Mouse (Mus musculus): ENCODE measurements around the gene Zfp866. TPM values are rescaled to one million over a fixed set of nuclear protein-coding genes. Genes with fewer than 3 reads are reported as not detected.

Gene Zfp866
- total and polyA plus RNA-seq, 3 experiments: 14.3 to 16.0 (median 14.4) TPM

DNA sequence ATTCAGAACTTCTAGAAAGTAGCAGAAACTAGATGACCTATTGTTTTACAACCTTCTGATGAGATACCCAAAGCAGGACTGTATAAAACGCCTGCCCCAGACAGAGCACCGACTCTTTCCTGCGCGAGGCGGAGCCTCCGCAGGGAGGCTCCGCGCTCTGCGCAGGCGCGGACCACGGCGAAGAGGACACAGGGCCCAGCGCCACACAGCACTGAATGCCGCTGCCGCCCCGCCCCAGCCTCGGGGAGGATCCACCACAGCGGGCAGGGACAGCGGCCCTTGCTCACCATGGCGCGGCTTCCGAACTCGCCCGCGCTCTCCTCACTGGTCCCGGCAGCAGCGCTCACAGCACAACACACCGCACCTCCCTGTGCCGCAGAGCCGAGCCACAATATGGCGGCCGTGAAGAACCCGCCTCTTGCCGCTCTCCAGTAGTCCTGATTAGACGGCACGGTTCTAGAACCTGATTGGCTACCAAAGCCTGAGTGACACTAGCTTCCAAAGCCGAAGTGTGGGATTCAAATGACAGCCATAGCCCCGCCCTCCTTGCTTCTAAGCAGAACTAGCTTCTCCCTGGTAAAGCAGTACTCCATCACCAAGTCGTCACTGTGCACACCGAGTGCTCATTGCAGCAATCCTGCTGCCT, 16.4 kb downstream of the Zfp866 start, which contains the start of gene Gm20422 (continued):
- peak; percentile 65; the same call in 1 of the 2 replicates for TF ChIP-seq MAX (IDR thresholded peaks at IDR 0.05; ENCODE audit: low read length)
- no peak for TF ChIP-seq GABPA (IDR thresholded peaks at IDR 0.05; ENCODE audit: insufficient replicate concordance, low read depth, low read length)
- no peak for TF ChIP-seq CHD1 (IDR thresholded peaks at IDR 0.05; ENCODE audit: low read depth, low read length)
- TF ChIP-seq RCOR1 (conservative IDR thresholded peaks at IDR 0.05; ENCODE audit: low read depth, low read length): no peak
- TF ChIP-seq RAD21 (IDR thresholded peaks at IDR 0.05; ENCODE audit: low read depth, low read length): no peak
- TF ChIP-seq MYC (IDR thresholded peaks at IDR 0.05; ENCODE audit: low read depth, low read length): peak; percentile 56
- TF ChIP-seq MAZ (IDR thresholded peaks at IDR 0.05; ENCODE audit: low read depth, low read length): peak; percentile 38; the same call in 1 of the 2 replicates
- peak; percentile 78; the same call in 1 of the 2 replicates for TF ChIP-seq MXI1 (IDR thresholded peaks at IDR 0.05; ENCODE audit: low read depth, low read length)
- 0 out of 2 replicates have a peak, but pooled peaks have one; percentile 27 for TF ChIP-seq KAT2A (IDR thresholded peaks at IDR 0.05; ENCODE audit: insufficient replicate concordance, low read length)
- TF ChIP-seq POLR2A (IDR thresholded peaks at IDR 0.05; ENCODE audit: low read depth, low read length): peak; percentile 99
- TF ChIP-seq SMC3 (IDR thresholded peaks at IDR 0.05; ENCODE audit: low read depth, low read length): no peak

DNA sequence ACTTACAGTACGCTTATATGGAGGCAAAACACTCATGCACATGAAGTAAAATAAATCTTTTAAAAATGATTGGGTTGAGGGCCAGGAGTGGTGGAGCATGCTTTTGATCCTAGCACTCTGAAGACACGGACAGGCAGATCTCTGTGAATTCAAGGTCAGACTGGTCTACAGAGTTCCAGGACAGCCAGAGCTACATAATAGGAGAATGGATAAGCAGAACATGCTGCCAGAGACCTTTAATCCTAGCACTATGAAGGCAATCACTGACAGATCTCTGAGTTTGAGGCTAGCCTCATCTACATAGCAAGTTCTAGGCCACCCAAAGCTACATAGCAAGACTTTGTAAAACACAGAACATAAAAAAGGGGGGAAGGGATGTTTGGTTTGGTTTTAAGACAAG, 18.9 kb downstream of the Zfp866 start:
- peaks cover 27 to 55% of the 10 kb centered on the region in 2 experiments for H3K36me3 ChIP-seq (replicated peaks in 1 of 2; ENCODE audit: control insufficient read depth in 1 of 2, insufficient read depth in 1 of 2, low read length in 1 of 2)
- no peak overlapping the region for H3K27ac ChIP-seq (ENCODE audit: insufficient read depth, low read depth)
- no peak for TF ChIP-seq KAT2A (IDR thresholded peaks at IDR 0.05; ENCODE audit: insufficient replicate concordance, low read length)
- TF ChIP-seq GABPA (IDR thresholded peaks at IDR 0.05; ENCODE audit: insufficient replicate concordance, low read depth, low read length): no peak
- no peak for TF ChIP-seq JUND (conservative IDR thresholded peaks at IDR 0.05; ENCODE audit: low read depth, low read length)
- no peak for TF ChIP-seq IRF4 (IDR thresholded peaks at IDR 0.05; ENCODE audit: low read depth, low read length)
- no peak for TF ChIP-seq USF1 (IDR thresholded peaks at IDR 0.05; ENCODE audit: low read depth, low read length)
- TF ChIP-seq MAZ (IDR thresholded peaks at IDR 0.05; ENCODE audit: low read depth, low read length): no peak
- TF ChIP-seq HCFC1 (IDR thresholded peaks at IDR 0.05; ENCODE audit: low read depth, low read length): no peak
- no peak for TF ChIP-seq JUN (IDR thresholded peaks at IDR 0.05; ENCODE audit: insufficient read depth, low read depth, low read length)
- in situ Hi-C loops (cut with MboI; ENCODE audit: low pct_ligation_motif_present, low pct_unique_long_range_greater_than_20kb, low sequenced_read_pairs) (no loop called here), dilution Hi-C loops (cut with MboI; ENCODE audit: extremely low pct_ligation_motif_present, extremely low pct_unique_long_range_greater_than_20kb, low sequenced_read_pairs) (no loop called here)
- DNase-seq (ENCODE audit: extremely low read depth): no peak
- no peaks in the 10 kb centered on the region for H3K27me3 ChIP-seq (replicated peaks)
- no peak overlapping the region for H3K4me3 ChIP-seq (replicated peaks in 1 of 3; ENCODE audit: low read depth in 2 of 3, low read length in 2 of 3, poor library complexity in 1 of 3)
- H3K9ac ChIP-seq (ENCODE audit: insufficient read depth, low read depth): no peak overlapping the region; the same call in 1 of the 2 replicates
- H3K4me2 ChIP-seq (ENCODE audit: insufficient read depth, low read depth, poor library complexity, severe bottlenecking): peak overlapping the region; percentile 8; the same call in 1 of the 2 replicates
- H3K79me2 ChIP-seq (replicated peaks; ENCODE audit: control insufficient read depth, extremely low read depth, insufficient read depth, poor library complexity, severe bottlenecking): peaks cover 50% of the 10 kb centered on the region
- H3K9me3 ChIP-seq (replicated peaks; ENCODE audit: low read length): peaks cover 8% of the 10 kb centered on the region
- peaks cover 5 to 33% of the 10 kb centered on the region in 2 experiments for H3K4me1 ChIP-seq (ENCODE audit: control insufficient read depth in 1 of 2, insufficient read depth in 2 of 2)

DNA sequence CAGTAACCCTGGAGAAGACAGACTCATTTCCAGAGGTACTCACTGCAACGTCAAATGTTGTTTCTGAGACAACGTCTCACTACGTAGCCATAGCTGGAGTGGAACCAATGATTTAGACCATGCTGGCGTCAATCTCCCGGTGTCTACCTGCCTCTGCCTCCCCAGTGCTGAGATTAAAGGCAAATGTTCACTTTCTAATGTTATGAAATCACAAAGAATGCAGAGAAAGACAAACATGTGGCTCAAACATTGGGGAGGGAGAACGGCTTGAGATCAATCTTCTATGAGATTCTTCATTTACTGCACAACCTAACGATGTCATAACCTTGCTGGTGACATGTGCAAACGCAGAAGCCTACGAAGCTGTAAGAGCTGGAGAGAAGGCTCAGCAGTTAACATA, 19.8 kb downstream of the Zfp866 start:
- Histone ChIP-seq H3K4me1 (ENCODE audit: control insufficient read depth in 1 of 2, insufficient read depth in 2 of 2) (peaks cover 5 to 33% of the 10 kb centered on the region in 2 experiments), H3K36me3 (replicated peaks in 1 of 2; ENCODE audit: control insufficient read depth in 1 of 2, insufficient read depth in 1 of 2, low read length in 1 of 2) (peaks cover 33 to 62% of the 10 kb centered on the region in 2 experiments)
- dilution Hi-C loops (cut with MboI; ENCODE audit: extremely low pct_ligation_motif_present, extremely low pct_unique_long_range_greater_than_20kb, low sequenced_read_pairs): no loop called here

More for the DNA sequence above, 19.8 kb downstream of the Zfp866 start:
- TF ChIP-seq POLR2AphosphoS2 (IDR thresholded peaks at IDR 0.05; ENCODE audit: low read depth, low read length): no peak
- no peak for TF ChIP-seq HCFC1 (IDR thresholded peaks at IDR 0.05; ENCODE audit: low read depth, low read length)
- no peak for TF ChIP-seq MXI1 (IDR thresholded peaks at IDR 0.05; ENCODE audit: low read depth, low read length)
- TF ChIP-seq GABPA (IDR thresholded peaks at IDR 0.05; ENCODE audit: insufficient replicate concordance, low read depth, low read length): no peak
- no peak for TF ChIP-seq RAD21 (IDR thresholded peaks at IDR 0.05; ENCODE audit: low read depth, low read length)
- no peak for TF ChIP-seq ZKSCAN1 (IDR thresholded peaks at IDR 0.05; ENCODE audit: borderline replicate concordance, low read depth, low read length)
- no peak for TF ChIP-seq POLR2A (IDR thresholded peaks at IDR 0.05; ENCODE audit: low read depth, low read length)
- no peak for TF ChIP-seq JUN (IDR thresholded peaks at IDR 0.05; ENCODE audit: insufficient read depth, low read depth, low read length)
- TF ChIP-seq NELFE (IDR thresholded peaks at IDR 0.05; ENCODE audit: low read depth, low read length): no peak
- no peak for TF ChIP-seq PAX5 (IDR thresholded peaks at IDR 0.05; ENCODE audit: low read length)
- TF ChIP-seq MAFK (IDR thresholded peaks at IDR 0.05; ENCODE audit: insufficient replicate concordance, low read length): no peak
- TF ChIP-seq USF1 (IDR thresholded peaks at IDR 0.05; ENCODE audit: low read depth, low read length): no peak
- no peak for TF ChIP-seq TBP (conservative IDR thresholded peaks at IDR 0.05; ENCODE audit: low read depth, low read length)
- TF ChIP-seq CHD1 (IDR thresholded peaks at IDR 0.05; ENCODE audit: low read depth, low read length): no peak
- no peak for TF ChIP-seq TCF12 (IDR thresholded peaks at IDR 0.05; ENCODE audit: low read depth, low read length)
- TF ChIP-seq CTCF (conservative IDR thresholded peaks at IDR 0.05 in 1 of 2, IDR thresholded peaks at IDR 0.05 in 1 of 2; ENCODE audit: low read depth in 2 of 2, low read length in 2 of 2): no peak
- TF ChIP-seq MYC (IDR thresholded peaks at IDR 0.05; ENCODE audit: low read depth, low read length): no peak
- TF ChIP-seq RCOR1 (conservative IDR thresholded peaks at IDR 0.05; ENCODE audit: low read depth, low read length): no peak
- no peak for TF ChIP-seq NRF1 (IDR thresholded peaks at IDR 0.05; ENCODE audit: low read depth, low read length)
- TF ChIP-seq ZMIZ1 (IDR thresholded peaks at IDR 0.05; ENCODE audit: low read depth, low read length): no peak
- no peak for DNase-seq (ENCODE audit: extremely low read depth)
- H3K79me2 ChIP-seq (replicated peaks; ENCODE audit: control insufficient read depth, extremely low read depth, insufficient read depth, poor library complexity, severe bottlenecking): peaks cover 50% of the 10 kb centered on the region
- in situ Hi-C loops (cut with MboI; ENCODE audit: low pct_ligation_motif_present, low pct_unique_long_range_greater_than_20kb, low sequenced_read_pairs): no loop called here
- H3K4me3 ChIP-seq (replicated peaks in 1 of 3; ENCODE audit: low read depth in 2 of 3, low read length in 2 of 3, poor library complexity in 1 of 3): no peak overlapping the region
- no peak overlapping the region for H3K27ac ChIP-seq (ENCODE audit: insufficient read depth, low read depth)
- H3K9ac ChIP-seq (ENCODE audit: insufficient read depth, low read depth): no peak overlapping the region
- no peaks in the 10 kb centered on the region for H3K27me3 ChIP-seq (replicated peaks)
- H3K9me3 ChIP-seq (replicated peaks; ENCODE audit: low read length): peaks cover 14% of the 10 kb centered on the region
- H3K4me2 ChIP-seq (ENCODE audit: insufficient read depth, low read depth, poor library complexity, severe bottlenecking): no peak overlapping the region
